Mouse (Mus musculus): ENCODE measurements around the gene Nfix.

DNA sequence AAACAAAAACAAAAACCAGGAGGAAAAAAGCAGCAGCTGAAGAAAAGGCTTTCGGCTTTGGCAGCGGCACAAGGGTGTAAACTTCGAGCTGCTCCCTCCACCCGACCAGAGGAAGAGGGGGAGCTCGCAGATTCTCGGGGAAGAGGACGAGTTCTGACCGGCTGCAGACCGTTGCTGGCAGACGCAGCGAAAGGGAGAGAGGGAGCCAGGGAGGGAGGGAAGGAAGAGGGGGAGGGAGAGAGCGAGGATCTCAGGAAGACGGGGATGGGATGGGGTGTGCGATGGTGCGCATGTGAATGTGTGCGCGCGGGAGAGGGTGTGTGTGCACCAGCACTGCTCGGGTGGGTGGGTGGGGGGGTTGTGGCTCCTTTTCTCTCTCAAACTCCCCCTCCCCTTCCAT is 26.3 kb downstream of the Nfix start:
- TF ChIP-seq POLR2A (IDR thresholded peaks at IDR 0.05; ENCODE audit: insufficient read length, low read depth), result peak; percentile 60
- TF ChIP-seq USF1 (IDR thresholded peaks at IDR 0.05; ENCODE audit: low read depth), result no peak
- no peak for TF ChIP-seq TCF12 (IDR thresholded peaks at IDR 0.05; ENCODE audit: insufficient read depth, poor library complexity, severe bottlenecking)
- TF ChIP-seq E2F4 (IDR thresholded peaks at IDR 0.05; ENCODE audit: insufficient read depth), result no peak

All from myocyte (in vitro differentiated cells).